Mouse (Mus musculus) layer of hippocampus, adult 11-12 months (tissue): Measurements from ENCODE around the gene Poln.

Experiments
- DNase-seq: peaks from one replicate; pipeline ENCODE4 v3.0.0; 2022; ENCODE audit warnings: low spot score

The Poln gene

DNA sequence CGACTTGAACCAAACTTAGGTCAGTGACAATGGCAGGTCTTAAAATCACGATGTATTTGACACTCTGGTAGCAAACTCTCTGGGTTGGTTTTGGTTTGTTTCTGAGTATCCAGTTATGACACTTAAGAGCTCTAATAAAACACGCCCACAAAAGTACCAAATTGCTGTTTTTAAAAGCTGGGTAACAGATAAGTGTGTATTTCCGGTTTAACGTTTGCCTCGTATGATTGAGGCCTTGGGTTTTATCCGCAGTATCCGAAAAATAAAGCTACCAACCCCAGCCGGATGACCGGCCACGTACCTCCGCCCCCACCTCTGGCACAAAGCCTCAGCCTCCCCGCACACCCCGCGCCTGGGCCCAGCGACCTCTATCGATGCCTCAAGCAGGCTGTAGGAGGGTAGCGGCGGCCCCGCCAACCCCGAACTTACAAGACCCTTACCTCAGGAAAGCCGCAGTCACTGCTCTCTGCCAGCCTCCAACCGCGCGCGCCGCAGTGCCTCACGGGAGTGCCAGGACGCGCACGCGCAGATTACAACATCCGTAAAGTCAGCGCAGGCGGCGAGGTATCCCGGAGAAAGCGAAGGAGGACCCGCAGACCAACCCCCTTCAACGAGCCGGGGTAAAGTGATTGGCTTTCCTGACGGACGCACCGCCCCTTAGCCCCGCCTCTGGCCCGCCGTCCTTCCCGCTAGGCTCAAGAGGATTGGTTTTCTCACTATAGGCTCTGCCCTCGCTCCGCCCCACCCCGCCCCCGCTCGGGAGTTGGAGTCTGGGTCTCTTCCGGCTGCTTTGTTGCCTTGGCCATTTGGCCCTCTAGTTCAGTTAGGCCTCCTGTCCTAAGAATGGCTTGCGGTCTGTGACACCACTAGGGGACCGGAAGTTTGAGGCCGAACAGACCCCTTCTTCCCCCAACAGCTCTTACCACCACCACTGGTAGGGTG is at the start of gene Poln, which contains the start of gene Haus3:
Gene Poln, minus strand, starts transcription at position 499 of the 942 bp plus-strand sequence.
Gene Haus3, minus strand, starts transcription at position 578 of the 942 bp plus-strand sequence.
- DNase-seq: peak; percentile 98

- no peak for DNase-seq
These were observed 49.4 kb upstream of the Poln start for GRCm38 (mm10) chr5:34218672-34219071.

DNA sequence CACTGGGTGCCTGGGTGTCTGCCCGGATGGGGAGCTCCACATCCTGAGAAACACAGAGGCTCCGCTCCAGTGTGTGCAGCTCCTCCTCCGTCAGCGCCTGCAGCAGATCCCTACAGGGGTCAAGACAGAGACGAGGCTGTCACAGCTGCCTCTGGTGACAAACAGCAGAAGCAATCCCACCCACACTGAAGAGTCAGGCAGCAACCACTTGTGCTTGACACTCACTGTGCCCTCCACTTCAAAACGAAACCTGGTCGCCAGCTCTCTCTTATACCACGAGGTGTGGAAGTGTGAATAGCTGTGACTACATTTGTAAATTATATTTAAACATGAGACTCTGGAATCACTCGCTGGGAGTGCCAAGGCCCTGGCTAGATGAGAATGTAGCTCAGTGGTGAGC is 48.5 kb upstream of the Poln start:
- DNase-seq: no peak

DNA sequence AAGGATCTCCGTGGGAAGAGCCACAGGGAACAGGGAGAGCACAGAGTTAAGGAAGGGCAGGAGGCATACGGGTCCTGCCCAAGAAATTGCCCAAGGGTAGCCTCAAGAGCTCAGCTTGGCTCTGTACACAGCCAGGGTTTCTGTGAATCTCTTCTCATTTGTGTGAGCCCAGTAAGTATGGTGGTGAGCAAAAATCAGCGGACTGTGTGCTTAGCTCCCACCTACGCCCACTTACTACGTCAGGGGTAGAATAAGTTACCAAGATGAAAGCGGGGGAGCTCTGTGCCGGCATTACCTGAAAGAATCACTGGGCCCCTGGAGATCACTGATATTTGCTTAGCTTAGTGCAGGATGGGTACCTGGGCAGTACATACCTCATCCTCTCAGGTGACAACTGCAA is 46.8 kb upstream of the Poln start:
- DNase-seq: no peak

DNA sequence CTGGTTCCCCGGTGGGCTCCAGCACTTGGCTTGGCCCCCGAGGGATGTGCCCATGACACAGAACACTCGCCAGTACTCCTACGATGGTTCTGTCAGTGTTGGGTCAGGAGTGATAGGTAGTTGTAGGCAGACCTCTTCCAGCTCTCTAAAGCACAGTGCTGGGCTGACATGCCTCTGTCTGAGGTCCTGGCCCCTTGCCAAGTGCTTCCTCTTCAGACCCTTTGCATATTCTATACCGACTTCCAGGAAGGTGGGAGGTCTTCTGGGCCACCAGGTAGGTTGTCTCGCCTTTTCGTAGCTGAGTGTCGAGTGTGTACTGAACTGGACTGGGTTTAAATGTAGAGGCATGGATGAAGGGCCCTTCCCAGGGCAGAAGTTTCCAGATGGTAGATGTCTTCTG is 44.4 kb upstream of the Poln start:
- no peak for DNase-seq

- peak; percentile 78 for DNase-seq
These were observed 41.0 kb upstream of the Poln start for GRCm38 (mm10) chr5:34210279-34210678.

GRCm38 (mm10) chr5:34207503-34207902 is 38.3 kb upstream of the Poln start:
- DNase-seq: no peak

GRCm38 (mm10) chr5:34205788-34206187 is 36.5 kb upstream of the Poln start:
- no peak for DNase-seq

DNA sequence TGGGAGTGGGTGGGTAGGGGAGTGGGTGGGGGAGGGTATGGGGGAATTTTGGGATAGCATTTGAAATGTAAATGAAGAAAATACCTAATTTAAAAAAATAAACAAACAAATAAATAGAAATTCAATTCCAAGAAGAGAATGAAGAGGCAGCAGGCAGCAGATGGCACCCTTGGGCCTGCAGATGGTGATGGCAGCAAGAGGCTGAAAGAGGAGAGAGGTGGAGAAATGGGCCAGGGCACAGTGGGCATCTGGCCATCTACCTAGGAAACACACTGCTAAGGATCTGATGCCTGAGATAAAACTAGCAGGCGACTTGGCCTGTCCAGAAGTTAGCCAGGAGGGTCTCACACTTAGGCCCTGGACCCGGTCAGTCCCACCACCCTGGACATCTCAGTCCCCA is 35.7 kb upstream of the Poln start:
- DNase-seq: no peak

- no peak for DNase-seq
These were observed 32.8 kb upstream of the Poln start for GRCm38 (mm10) chr5:34202006-34202405.

- DNase-seq: no peak
These were observed 32.1 kb upstream of the Poln start for GRCm38 (mm10) chr5:34201396-34201795.

GRCm38 (mm10) chr5:34198615-34199014 is 29.4 kb upstream of the Poln start:
- DNase-seq: no peak

DNA sequence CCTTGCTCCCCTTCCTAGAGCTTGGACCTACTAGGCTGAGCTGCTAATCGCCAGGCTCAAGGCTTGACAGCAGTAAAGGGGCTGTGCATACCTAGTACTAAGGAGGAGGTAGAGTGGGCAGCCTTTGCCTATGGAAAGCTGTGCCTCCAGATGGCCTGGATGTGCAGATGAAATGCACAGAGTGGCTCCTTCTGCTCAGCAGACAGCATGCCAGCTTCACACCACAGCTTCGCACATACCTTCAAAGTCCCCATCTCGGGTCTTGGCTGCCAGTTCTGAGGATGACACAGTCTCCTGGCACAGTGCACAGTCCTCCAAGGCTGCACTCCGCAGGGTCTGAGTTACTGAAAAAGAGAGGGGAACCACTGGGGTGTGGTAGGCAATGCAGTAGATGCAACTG is 28.0 kb upstream of the Poln start:
- DNase-seq: peak; percentile 67

DNA sequence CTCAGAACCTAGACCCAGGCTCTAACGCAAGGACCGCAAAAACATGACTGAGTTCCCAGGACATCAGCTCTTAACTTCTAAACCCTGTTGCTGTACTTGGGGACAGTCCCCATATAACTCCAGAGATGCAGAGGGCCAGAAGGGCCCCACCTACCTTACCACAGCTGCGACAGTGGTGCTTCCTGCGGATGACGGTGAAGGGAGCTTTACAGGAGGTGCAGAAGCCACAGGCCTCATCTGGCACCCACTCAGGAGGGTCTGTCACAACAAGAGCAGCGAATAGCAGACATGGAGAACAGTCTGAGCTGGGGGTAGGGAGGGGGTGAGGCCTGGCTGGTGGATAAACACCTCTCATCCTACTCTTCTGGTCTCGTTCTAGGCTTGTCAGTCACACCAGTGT is 27.2 kb upstream of the Poln start:
- no peak for DNase-seq

DNA sequence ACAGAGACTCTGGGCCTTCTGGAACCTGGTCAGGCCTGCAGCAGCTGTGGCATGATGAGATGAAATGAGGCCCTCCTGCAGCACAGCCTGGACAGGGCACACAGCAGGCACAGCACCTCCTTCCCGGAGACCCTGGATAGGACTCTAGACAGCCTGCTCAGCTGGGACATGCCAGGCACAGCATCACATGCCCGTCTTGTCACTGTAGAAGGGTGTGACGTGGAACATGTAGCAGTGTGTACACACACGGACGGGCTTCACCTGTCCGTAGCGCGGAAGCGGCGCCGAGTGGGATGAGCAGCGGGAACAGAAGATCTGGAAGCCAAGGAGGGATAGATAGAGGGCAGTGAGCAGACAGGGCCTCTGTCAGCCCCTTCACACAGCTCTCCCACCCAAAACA is 26.5 kb upstream of the Poln start:
- DNase-seq: no peak

GRCm38 (mm10) chr5:34194975-34195662 is 25.9 kb upstream of the Poln start:
- DNase-seq: no peak

GRCm38 (mm10) chr5:34194426-34194825 is 25.2 kb upstream of the Poln start:
- no peak for DNase-seq

DNA sequence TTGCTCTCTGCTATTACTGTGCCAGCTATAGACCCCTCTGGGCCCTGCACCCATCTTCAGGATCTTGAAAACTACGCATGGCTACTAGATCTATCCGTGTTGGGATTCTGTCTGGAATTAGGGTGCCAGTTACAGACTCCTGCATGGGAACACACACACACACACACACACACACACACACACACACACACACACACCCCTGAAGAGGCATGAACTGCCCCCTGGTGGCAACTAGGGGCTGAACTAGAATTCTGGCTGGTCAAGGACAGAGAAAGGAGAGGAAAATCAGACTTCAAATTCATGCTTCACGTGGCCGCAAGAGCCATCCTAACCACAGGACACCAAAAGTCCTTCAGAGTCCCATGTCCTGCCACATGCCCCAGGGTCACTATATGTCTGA is 22.6 kb upstream of the Poln start:
- DNase-seq: peak; percentile 64

DNA sequence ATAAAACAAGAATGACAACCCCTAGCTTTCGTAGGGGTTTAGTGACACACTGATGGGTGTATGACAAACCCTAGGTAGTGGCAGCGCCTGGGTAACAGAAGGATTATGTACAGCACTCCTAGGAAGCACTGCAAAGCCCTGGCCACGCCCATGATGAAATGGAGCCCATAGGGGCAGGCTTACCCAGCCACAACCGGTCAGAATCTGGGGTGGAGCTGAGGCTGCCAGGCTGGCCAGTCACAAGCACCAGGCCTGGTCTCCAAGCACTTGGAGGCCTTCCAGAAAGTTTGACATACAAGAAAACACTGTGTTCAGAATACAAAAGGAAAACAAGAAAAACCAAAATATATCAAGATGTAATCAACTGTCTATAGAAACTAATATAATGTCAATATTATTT is 21.8 kb upstream of the Poln start:
- peak; percentile 61 for DNase-seq

GRCm38 (mm10) chr5:34189521-34189920 is 20.3 kb upstream of the Poln start:
- DNase-seq: no peak

GRCm38 (mm10) chr5:34188856-34189255 is 19.6 kb upstream of the Poln start:
- DNase-seq: no peak

- peak; percentile 99 for DNase-seq
These were observed 18.5 kb upstream of the Poln start, which contains the start of gene Mxd4 for GRCm38 (mm10) chr5:34187601-34188316. Mxd4 (minus strand) TSS chr5:34187720.
